Mouse (Mus musculus): ENCODE measurements around the gene Hapln3. TPM values are rescaled to one million over a fixed set of nuclear protein-coding genes. Genes with fewer than 3 reads are reported as not detected.

Hapln3 gene
- 0.95 TPM in 1 of 2 replicates, not detected in the other for polyA plus RNA-seq (2012; ENCODE audit: insufficient read depth, low replicate concordance)

DNA sequence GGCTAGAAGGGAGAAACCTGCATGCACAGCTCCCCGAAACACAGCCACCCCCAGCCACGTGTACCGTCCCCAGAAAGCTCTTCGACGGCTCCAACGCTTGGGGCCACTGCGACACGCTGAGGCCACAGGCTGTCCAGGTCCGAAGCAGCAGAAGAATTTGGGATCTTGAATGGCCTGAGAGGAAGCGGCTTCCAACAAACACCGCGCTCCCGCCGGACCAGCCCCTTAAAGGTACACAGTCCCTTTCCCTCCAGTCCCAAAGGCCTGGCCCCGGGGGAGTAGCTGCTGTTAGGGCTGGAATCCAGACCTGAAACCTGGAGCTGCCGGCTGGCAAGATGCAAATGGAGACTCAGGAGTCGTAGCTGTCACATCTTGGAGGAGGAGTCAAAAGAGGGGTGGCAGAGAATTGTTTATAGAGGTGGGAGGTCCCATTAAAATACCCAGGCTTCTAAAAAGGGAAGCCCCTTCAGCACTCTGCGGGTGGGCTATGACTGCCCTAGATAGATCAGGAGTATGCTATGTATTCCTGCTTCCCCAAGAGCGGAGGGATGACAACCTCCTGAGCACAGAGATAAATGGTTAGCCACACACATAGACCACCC is at the start of gene Hapln3:
TSS of gene Hapln3 (minus strand) at position 176 of the 602 bp plus-strand sequence.
- H3K4me3 ChIP-seq (replicated peaks): no peak within 1 kb of the TSS
- no peak for TF ChIP-seq FLI1 (IDR thresholded peaks at IDR 0.05; ENCODE audit: low read length)
- no peak for TF ChIP-seq GATA1 (IDR thresholded peaks at IDR 0.05; ENCODE audit: borderline replicate concordance, low read length)

DNA sequence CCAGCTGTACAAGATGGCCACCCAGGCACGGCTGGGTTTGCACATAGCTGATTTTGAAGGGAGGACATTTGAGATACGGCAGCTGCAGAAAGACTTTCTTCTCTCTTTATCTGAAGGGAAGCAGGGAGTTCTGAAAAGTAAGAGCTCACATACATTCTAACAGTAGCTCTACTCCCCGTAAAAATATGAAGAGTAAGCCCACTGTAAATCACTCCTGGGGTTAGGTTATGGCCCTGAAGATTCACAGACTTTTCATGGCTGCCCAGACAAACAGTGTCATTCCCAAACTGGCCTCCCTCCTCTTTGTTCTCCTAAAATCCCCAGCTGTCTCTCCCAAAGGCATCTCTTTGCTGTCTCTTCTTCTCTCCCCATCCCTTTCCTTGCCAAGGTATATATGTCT is 43.0 kb upstream of the Hapln3 start:
- H3K4me3 ChIP-seq (replicated peaks): no peak overlapping the region
- peaks cover 46% of the 10 kb centered on the region for H3K27me3 ChIP-seq (replicated peaks)
- no peaks in the 10 kb centered on the region for H3K36me3 ChIP-seq (replicated peaks; ENCODE audit: low read length)
- H3K4me1 ChIP-seq: no peaks in the 10 kb centered on the region; the same call in 1 of the 2 replicates
- no peak for TF ChIP-seq GATA1 (IDR thresholded peaks at IDR 0.05; ENCODE audit: borderline replicate concordance, low read length)
- no peak for TF ChIP-seq FLI1 (IDR thresholded peaks at IDR 0.05; ENCODE audit: low read length)
- H3K9me3 ChIP-seq: no peaks in the 10 kb centered on the region

More for the DNA sequence above, at the start of gene Hapln3:
- Histone ChIP-seq H3K36me3 (replicated peaks; ENCODE audit: low read length) (peaks cover 3% of the 10 kb centered on the region), H3K9me3 (peaks cover 4% of the 10 kb centered on the region; the same call in 1 of the 2 replicates), H3K4me1 (peaks cover 15% of the 10 kb centered on the region; the same call in 1 of the 2 replicates), H3K27me3 (replicated peaks) (peaks cover 54% of the 10 kb centered on the region)

DNA sequence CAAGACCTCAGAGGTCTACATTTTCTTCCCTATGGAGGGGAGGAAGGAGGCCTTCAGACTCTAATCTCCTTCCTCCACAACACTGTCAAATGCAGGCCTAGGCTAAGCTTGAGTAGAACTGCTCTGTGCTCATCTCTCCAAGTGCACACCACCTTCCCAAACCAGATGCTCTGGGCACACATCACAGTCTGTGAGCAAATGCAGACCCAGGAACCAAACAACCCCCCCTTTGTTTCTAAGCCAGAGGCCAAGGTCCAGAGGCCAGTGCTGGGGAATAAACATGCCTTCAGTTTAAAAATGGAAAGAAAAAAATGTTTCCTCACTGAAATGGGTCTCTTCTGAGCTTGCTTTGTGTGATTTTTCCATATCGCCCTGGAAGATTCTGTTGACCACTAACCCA is 41.0 kb upstream of the Hapln3 start:
- TF ChIP-seq GATA1 (IDR thresholded peaks at IDR 0.05; ENCODE audit: borderline replicate concordance, low read length) (no peak), FLI1 (IDR thresholded peaks at IDR 0.05; ENCODE audit: low read length) (no peak)
- Histone ChIP-seq H3K4me3 (replicated peaks) (no peak overlapping the region), H3K27me3 (replicated peaks) (peaks cover 44% of the 10 kb centered on the region), H3K4me1 (no peaks in the 10 kb centered on the region; the same call in 1 of the 2 replicates), H3K9me3 (no peaks in the 10 kb centered on the region), H3K36me3 (replicated peaks; ENCODE audit: low read length) (no peaks in the 10 kb centered on the region)

DNA sequence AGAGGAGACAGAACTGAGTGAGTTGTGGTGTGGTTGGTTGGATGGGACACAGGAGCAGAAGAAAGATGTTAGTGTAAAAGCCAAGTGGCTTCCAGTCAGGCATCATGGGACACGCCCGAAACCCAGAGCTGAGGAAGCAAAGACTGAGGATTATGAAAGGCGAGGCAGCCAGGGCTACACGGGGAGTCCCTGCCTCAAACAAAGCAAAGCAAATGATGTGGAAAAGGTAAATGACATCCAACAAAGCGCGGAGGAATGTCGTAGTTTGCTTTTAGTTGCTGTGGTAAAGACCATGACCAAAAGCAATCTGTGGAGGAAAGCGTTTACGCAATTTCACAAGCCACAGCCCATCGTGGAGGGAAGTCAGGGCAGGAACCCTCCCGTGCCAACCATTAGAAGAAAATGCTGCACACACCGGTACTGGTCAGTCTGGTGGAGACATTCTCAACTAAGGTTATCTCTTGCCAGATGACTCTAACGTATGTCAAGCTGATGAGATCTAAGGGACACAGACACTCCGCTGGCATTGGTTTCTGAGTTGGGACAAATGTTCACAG is 36.3 kb upstream of the Hapln3 start:
- peaks cover 6% of the 10 kb centered on the region for H3K9me3 ChIP-seq
- H3K4me1 ChIP-seq: no peaks in the 10 kb centered on the region; the same call in 1 of the 2 replicates
- H3K36me3 ChIP-seq (replicated peaks; ENCODE audit: low read length): no peaks in the 10 kb centered on the region
- H3K27me3 ChIP-seq (replicated peaks): peaks cover 21% of the 10 kb centered on the region
- no peak overlapping the region for H3K4me3 ChIP-seq (replicated peaks)
- TF ChIP-seq FLI1 (IDR thresholded peaks at IDR 0.05; ENCODE audit: low read length) (no peak), GATA1 (IDR thresholded peaks at IDR 0.05; ENCODE audit: borderline replicate concordance, low read length) (no peak)

DNA sequence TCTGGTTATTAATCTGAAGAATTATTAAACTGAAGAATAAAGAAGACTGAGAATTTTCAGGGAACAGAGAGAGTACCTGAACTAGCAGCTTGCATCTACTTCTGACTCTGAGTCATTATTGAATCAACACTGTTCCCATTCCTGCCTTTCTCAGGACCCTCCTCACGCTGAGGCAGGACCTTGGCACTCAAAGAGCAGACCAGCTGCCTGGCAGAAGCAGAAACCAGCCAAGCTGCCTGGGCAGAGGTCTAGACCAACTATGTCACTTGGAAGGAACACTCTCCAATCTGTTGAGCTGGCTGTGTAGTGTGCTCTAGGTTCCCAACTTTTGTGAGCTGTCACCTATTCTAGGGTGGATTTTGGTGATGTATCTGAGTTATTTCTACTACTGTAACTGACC is 28.6 kb upstream of the Hapln3 start:
- Histone ChIP-seq H3K9me3 (peaks cover 15% of the 10 kb centered on the region), H3K4me3 (replicated peaks) (no peak overlapping the region), H3K27me3 (replicated peaks) (peaks cover 17% of the 10 kb centered on the region), H3K4me1 (no peaks in the 10 kb centered on the region), H3K36me3 (replicated peaks; ENCODE audit: low read length) (no peaks in the 10 kb centered on the region)
- TF ChIP-seq FLI1 (IDR thresholded peaks at IDR 0.05; ENCODE audit: low read length) (no peak), GATA1 (IDR thresholded peaks at IDR 0.05; ENCODE audit: borderline replicate concordance, low read length) (no peak)

DNA sequence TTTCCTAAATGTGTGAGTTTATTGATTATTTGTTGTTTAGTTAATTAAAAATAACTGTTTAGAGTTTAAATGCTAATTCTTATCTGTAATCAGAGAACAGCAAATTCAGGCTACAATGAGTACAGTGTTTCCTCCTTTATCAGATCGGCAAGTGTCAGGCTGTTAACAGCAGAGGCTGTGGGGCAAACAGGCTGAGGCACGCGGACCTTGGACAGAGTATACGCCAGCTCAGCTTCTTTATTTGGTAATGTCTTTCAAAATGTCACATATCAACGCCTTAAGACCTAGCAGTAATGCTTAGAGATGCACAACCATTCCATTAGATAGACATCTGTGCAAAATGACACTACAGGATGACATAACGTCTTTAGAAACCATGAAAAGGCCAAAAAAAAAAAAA is 18.7 kb upstream of the Hapln3 start:
- Histone ChIP-seq H3K36me3 (replicated peaks; ENCODE audit: low read length) (peaks cover 3% of the 10 kb centered on the region), H3K4me1 (peaks cover 32% of the 10 kb centered on the region), H3K27me3 (replicated peaks) (peaks cover 42% of the 10 kb centered on the region), H3K9me3 (no peaks in the 10 kb centered on the region), H3K4me3 (replicated peaks) (peak overlapping the region; percentile 96)
- TF ChIP-seq FLI1 (IDR thresholded peaks at IDR 0.05; ENCODE audit: low read length): no peak
- no peak for TF ChIP-seq GATA1 (IDR thresholded peaks at IDR 0.05; ENCODE audit: borderline replicate concordance, low read length)

DNA sequence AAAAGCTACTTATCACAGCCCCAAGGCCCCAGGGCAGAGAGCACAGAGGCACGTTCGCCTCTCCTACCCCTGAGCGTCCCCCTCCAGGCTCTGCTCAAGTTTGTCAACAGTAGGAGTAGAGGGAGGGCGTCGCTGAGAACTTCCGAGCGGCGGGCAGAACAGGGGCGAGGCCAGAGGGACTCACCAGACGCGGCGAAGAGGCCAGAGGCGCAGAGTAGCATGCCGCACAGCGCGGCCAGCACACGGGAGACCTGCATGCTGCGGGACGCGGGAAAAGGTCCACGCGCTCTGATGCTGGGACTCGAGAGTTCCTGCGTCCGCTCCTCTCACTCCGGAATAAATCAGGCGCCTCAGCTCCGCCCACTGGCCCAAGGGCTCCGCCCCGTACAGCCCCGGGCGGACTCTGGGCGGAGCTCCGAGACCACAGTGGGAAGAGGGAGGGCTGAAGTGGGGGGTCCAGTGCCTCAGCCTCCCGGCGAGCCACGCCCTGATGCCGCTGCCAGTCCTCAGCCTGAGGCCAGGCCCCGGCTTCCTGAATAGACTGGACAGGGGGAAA is 18.0 kb upstream of the Hapln3 start, which contains the start of gene Mfge8:
TSS of gene Mfge8 (minus strand) at position 350 of the 556 bp plus-strand sequence.
- H3K9me3 ChIP-seq: no peaks in the 10 kb centered on the region
- H3K36me3 ChIP-seq (replicated peaks; ENCODE audit: low read length): peaks cover 3% of the 10 kb centered on the region
- peak within 1 kb of the TSS; percentile 96 for H3K4me3 ChIP-seq (replicated peaks)
- H3K4me1 ChIP-seq: peaks cover 32% of the 10 kb centered on the region
- TF ChIP-seq FLI1 (IDR thresholded peaks at IDR 0.05; ENCODE audit: low read length): no peak
- TF ChIP-seq GATA1 (IDR thresholded peaks at IDR 0.05; ENCODE audit: borderline replicate concordance, low read length): no peak
- H3K27me3 ChIP-seq (replicated peaks): peaks cover 44% of the 10 kb centered on the region

DNA sequence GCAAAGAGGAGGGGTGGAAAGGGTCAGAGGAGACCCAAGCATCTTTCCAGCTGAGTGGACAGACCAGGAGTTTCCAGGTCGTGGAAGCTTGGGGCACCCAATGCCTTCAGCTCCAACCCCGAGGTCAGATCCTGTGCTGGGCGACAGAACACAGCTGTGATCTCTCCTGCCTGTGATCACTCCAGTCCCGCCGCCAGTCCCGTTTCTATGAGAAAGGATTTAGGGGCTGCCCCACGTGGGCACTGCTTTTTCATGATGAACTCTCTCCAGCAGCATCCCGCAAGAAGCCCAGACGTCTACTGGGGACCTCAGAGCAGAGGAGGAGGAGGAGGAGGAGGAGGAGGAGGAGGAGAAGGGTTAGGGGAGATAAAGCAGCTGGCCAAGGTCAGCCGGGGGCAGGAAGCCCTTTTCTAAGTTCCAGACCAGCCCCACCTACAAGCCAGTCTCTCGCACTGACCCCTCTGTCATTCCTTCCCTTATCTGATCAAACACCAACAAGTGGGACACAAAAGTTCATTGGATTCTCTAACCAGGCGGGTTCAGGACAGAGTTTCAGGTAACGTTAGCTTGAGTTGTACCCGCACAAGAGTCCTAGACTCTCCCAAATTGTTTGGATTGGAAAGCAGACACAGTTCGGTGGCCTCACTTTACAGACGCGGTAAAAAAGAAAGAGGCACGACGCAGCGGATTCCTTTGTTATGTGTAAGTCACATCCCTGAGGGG is 17.3 kb upstream of the Hapln3 start:
- Histone ChIP-seq H3K4me1 (peaks cover 32% of the 10 kb centered on the region), H3K36me3 (replicated peaks; ENCODE audit: low read length) (peaks cover 3% of the 10 kb centered on the region), H3K9me3 (no peaks in the 10 kb centered on the region), H3K4me3 (replicated peaks) (peak overlapping the region; percentile 96), H3K27me3 (replicated peaks) (peaks cover 45% of the 10 kb centered on the region)
- TF ChIP-seq GATA1 (IDR thresholded peaks at IDR 0.05; ENCODE audit: borderline replicate concordance, low read length): no peak
- TF ChIP-seq FLI1 (IDR thresholded peaks at IDR 0.05; ENCODE audit: low read length): no peak

DNA sequence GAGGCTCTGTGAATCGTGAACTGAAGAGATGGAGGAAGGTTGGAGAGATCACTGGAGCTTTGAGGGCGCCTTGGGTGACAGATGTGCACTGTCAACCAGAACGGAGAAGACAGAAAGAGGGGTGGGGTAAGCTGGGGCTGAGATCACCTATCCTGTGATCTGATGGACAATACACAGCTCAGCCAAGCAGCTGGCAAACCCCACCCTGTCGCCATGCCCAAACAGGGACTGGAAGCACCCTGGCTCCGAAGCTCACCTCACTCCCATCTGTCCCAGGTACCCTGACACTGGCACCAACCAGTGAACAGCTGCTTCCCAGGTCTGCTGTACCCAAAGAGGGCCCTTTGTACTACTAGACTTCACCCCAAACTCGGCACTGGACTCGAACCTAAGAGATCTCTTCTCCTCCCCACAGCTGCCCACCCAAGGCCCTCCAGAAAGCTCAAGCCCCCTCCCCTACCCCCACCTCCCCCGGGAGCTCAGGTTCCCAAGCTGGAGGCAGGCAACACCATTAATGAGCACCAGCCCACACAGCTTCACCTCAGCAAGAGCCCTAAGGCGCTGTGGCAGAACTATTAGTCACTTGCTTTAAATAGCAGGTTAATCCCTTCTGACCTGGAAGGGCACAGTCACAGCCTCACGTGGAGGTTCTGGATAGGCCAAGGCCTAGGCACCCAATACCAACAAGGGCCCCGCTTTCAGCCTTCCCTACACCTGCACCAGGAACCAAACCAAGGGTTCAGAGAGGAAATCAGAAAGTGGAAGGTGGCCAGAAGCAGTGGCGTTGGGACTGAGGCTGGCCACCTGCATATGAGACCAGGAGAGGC is 16.4 kb upstream of the Hapln3 start:
- TF ChIP-seq GATA1 (IDR thresholded peaks at IDR 0.05; ENCODE audit: borderline replicate concordance, low read length) (no peak), FLI1 (IDR thresholded peaks at IDR 0.05; ENCODE audit: low read length) (no peak)
- Histone ChIP-seq H3K27me3 (replicated peaks) (peaks cover 43% of the 10 kb centered on the region), H3K9me3 (no peaks in the 10 kb centered on the region), H3K4me1 (peaks cover 32% of the 10 kb centered on the region), H3K36me3 (replicated peaks; ENCODE audit: low read length) (peaks cover 3% of the 10 kb centered on the region), H3K4me3 (replicated peaks) (no peak overlapping the region)
